Mouse (Mus musculus): ENCODE data around the gene Tpcn2.

The Tpcn2 gene

GRCm38 (mm10) chr7:145299562-145300320, 15.9 kb upstream of the Tpcn2 start:
- DNase-seq (ENCODE audit: low read depth, low spot score) = peak; percentile 88

GRCm38 (mm10) chr7:145298666-145299490, 15.1 kb upstream of the Tpcn2 start:
- DNase-seq (ENCODE audit: low read depth, low spot score) = peak; percentile 51

- peak; percentile 57 for DNase-seq (ENCODE audit: low read depth, low spot score)
Measured at GRCm38 (mm10) chr7:145293859-145294258, 10.0 kb upstream of the Tpcn2 start.

GRCm38 (mm10) chr7:145292726-145293125, 8.9 kb upstream of the Tpcn2 start:
- DNase-seq (ENCODE audit: low read depth, low spot score) = peak; percentile 7

- DNase-seq (ENCODE audit: low read depth, low spot score) = no peak
Measured at GRCm38 (mm10) chr7:145291847-145292246, 8.0 kb upstream of the Tpcn2 start.

- peak; percentile 80 for DNase-seq (ENCODE audit: low read depth, low spot score)
Measured at GRCm38 (mm10) chr7:145289302-145289701, 5.5 kb upstream of the Tpcn2 start.

GRCm38 (mm10) chr7:145287410-145287809, 3.6 kb upstream of the Tpcn2 start:
- no peak for DNase-seq (ENCODE audit: low read depth, low spot score)

GRCm38 (mm10) chr7:145285476-145285875, 1.7 kb upstream of the Tpcn2 start:
- DNase-seq (ENCODE audit: low read depth, low spot score) = no peak

GRCm38 (mm10) chr7:145284293-145284692, 482 bp upstream of the Tpcn2 start:
- DNase-seq (ENCODE audit: low read depth, low spot score) = peak; percentile 76

- DNase-seq (ENCODE audit: low read depth, low spot score) = peak; percentile 6
Measured at GRCm38 (mm10) chr7:145283041-145283440, 770 bp downstream of the Tpcn2 start.

GRCm38 (mm10) chr7:145281396-145281795, 2.4 kb downstream of the Tpcn2 start:
- DNase-seq (ENCODE audit: low read depth, low spot score) = no peak

- DNase-seq (ENCODE audit: low read depth, low spot score) = peak; percentile 43
Measured at GRCm38 (mm10) chr7:145275488-145275887, 8.3 kb downstream of the Tpcn2 start.

- DNase-seq (ENCODE audit: low read depth, low spot score) = no peak
Measured at GRCm38 (mm10) chr7:145270955-145271354, 12.9 kb downstream of the Tpcn2 start.

- no peak for DNase-seq (ENCODE audit: low read depth, low spot score)
Measured at GRCm38 (mm10) chr7:145268890-145269289, 14.9 kb downstream of the Tpcn2 start.

- DNase-seq (ENCODE audit: low read depth, low spot score) = peak; percentile 85
Measured at GRCm38 (mm10) chr7:145266011-145266410, 17.8 kb downstream of the Tpcn2 start.

- no peak for DNase-seq (ENCODE audit: low read depth, low spot score)
Measured at GRCm38 (mm10) chr7:145264202-145264601, 19.6 kb downstream of the Tpcn2 start.

GRCm38 (mm10) chr7:145256092-145256491, 27.7 kb downstream of the Tpcn2 start:
- DNase-seq (ENCODE audit: low read depth, low spot score) = no peak

- DNase-seq (ENCODE audit: low read depth, low spot score) = no peak
Measured at GRCm38 (mm10) chr7:145253986-145254630, 29.7 kb downstream of the Tpcn2 start.

- DNase-seq (ENCODE audit: low read depth, low spot score) = peak; percentile 89
Measured at GRCm38 (mm10) chr7:145252715-145253476, 30.9 kb downstream of the Tpcn2 start.

GRCm38 (mm10) chr7:145250225-145250624, 33.6 kb downstream of the Tpcn2 start:
- DNase-seq (ENCODE audit: low read depth, low spot score) = no peak

- no peak for DNase-seq (ENCODE audit: low read depth, low spot score)
Measured at GRCm38 (mm10) chr7:145248911-145249310, 34.9 kb downstream of the Tpcn2 start.

Data from 3T3-L1 (cell line).